Mouse (Mus musculus): ENCODE measurements at regions not wholly inside any gene's neighbourhood (a gene's known extent, or its start where the extent isn't known, plus 50 kb on each side); places are given as distances from the start of the nearest gene placed in this dataset.

- H3K4me1 ChIP-seq (ENCODE audit: control insufficient read depth, insufficient read depth, insufficient read length, low read length): no peaks in the 10 kb centered on the region
- WGBS: 73% methylated on average over 4 of the region's 4 CpGs
- TF ChIP-seq CTCF (IDR thresholded peaks at IDR 0.05; ENCODE audit: extremely low read depth, insufficient read length, insufficient replicate concordance, low read depth, low read length) (no peak), POLR2A (IDR thresholded peaks at IDR 0.05; ENCODE audit: low read depth, low read length) (no peak)
- no peaks in the 10 kb centered on the region for H3K36me3 ChIP-seq (ENCODE audit: control insufficient read depth, insufficient read depth, low read length)
- no peak overlapping the region for H3K27ac ChIP-seq (ENCODE audit: insufficient read depth, low read depth, low read length)
- H3K27me3 ChIP-seq (ENCODE audit: control insufficient read depth, insufficient read depth, low read length): no peaks in the 10 kb centered on the region
- H3K4me3 ChIP-seq (ENCODE audit: low read depth, low read length): no peak overlapping the region
Observed at GRCm38 (mm10) chr3:131775431-131775830, 210.9 kb downstream of the Papss1 start.

DNA sequence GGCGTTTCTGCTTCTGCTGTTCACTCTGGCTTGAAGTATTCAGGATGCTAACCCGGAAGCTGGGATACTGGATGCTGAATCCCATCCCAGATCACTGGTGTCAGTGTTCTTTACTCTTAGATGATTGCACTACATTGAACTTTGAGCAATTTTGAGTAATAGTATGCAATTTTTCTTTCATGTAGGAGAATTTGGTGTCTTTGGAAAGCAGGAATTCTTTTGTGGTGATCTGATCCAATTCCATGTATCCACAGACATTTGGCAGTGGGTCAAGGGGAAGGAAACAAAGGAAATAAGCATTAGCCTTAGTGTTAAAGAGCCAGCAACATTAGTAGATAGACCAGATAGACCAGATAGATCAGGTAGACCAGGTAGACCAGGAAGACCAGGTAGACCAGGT is 212.1 kb downstream of the Papss1 start:
- no peak for TF ChIP-seq POLR2A (IDR thresholded peaks at IDR 0.05; ENCODE audit: low read depth, low read length)
- TF ChIP-seq CTCF (IDR thresholded peaks at IDR 0.05; ENCODE audit: extremely low read depth, insufficient read length, insufficient replicate concordance, low read depth, low read length): no peak
- Histone ChIP-seq H3K27ac (ENCODE audit: insufficient read depth, low read depth, low read length) (no peak overlapping the region), H3K4me3 (ENCODE audit: low read depth, low read length) (no peak overlapping the region), H3K36me3 (ENCODE audit: control insufficient read depth, insufficient read depth, low read length) (no peaks in the 10 kb centered on the region), H3K27me3 (ENCODE audit: control insufficient read depth, insufficient read depth, low read length) (no peaks in the 10 kb centered on the region), H3K4me1 (ENCODE audit: control insufficient read depth, insufficient read depth, insufficient read length, low read length) (no peaks in the 10 kb centered on the region)
- 68% methylated on average over 2 of the region's 2 CpGs for WGBS

GRCm38 (mm10) chr3:131779803-131780202 is 215.2 kb downstream of the Papss1 start:
- Histone ChIP-seq H3K27ac (ENCODE audit: insufficient read depth, low read depth, low read length) (no peak overlapping the region), H3K27me3 (ENCODE audit: control insufficient read depth, insufficient read depth, low read length) (no peaks in the 10 kb centered on the region), H3K36me3 (ENCODE audit: control insufficient read depth, insufficient read depth, low read length) (no peaks in the 10 kb centered on the region), H3K4me1 (ENCODE audit: control insufficient read depth, insufficient read depth, insufficient read length, low read length) (no peaks in the 10 kb centered on the region), H3K4me3 (ENCODE audit: low read depth, low read length) (no peak overlapping the region)
- WGBS: 74% methylated on average over 7 of the region's 7 CpGs
- TF ChIP-seq CTCF (IDR thresholded peaks at IDR 0.05; ENCODE audit: extremely low read depth, insufficient read length, insufficient replicate concordance, low read depth, low read length) (no peak), POLR2A (IDR thresholded peaks at IDR 0.05; ENCODE audit: low read depth, low read length) (no peak)

DNA sequence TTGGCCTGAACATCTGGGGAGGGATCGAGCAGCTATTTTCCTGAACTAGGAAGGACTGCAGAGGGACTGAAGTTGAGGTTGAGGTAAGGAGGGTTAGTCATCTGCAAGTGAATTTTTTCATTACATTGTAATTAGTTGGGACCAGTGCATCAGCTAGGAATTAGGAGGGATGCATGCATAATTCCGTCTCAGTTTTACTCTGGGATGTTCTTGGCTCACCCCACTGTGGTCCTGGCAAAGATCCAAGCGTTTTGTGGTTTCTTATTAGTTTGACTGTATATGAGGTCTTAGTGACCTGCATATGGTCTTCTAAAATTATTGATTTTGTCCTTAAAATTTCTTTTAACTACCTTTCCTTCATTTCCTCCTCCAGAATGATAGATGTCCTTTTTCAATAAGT is 221.0 kb downstream of the Papss1 start:
- 74% methylated on average over 3 of the region's 3 CpGs for WGBS
- Histone ChIP-seq H3K4me1 (ENCODE audit: control insufficient read depth, insufficient read depth, insufficient read length, low read length) (no peaks in the 10 kb centered on the region), H3K27me3 (ENCODE audit: control insufficient read depth, insufficient read depth, low read length) (no peaks in the 10 kb centered on the region), H3K27ac (ENCODE audit: insufficient read depth, low read depth, low read length) (no peak overlapping the region), H3K36me3 (ENCODE audit: control insufficient read depth, insufficient read depth, low read length) (no peaks in the 10 kb centered on the region), H3K4me3 (ENCODE audit: low read depth, low read length) (no peak overlapping the region)
- TF ChIP-seq POLR2A (IDR thresholded peaks at IDR 0.05; ENCODE audit: low read depth, low read length) (no peak), CTCF (IDR thresholded peaks at IDR 0.05; ENCODE audit: extremely low read depth, insufficient read length, insufficient replicate concordance, low read depth, low read length) (no peak)

DNA sequence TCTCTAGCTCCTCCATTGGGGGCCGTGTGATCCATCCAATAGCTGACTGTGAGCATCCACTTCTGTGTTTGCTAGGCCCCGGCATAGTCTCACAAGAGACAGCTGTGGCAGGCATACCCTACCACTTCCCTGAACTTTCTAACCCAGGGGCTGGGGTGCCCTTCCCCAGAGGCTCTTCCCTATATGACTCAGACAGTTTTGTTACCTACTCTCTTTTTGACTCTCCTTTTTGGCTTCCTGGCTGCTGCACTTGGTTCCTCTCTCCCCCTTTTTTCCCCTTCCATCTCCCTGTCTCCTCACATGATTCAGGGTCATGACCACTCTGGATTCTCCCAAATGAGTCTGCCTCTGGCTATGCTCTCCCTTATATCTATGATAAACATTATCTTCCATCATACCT is 223.8 kb downstream of the Papss1 start:
- WGBS: 81% methylated on average over 2 of the region's 2 CpGs
- Histone ChIP-seq H3K4me3 (ENCODE audit: low read depth, low read length) (no peak overlapping the region), H3K27ac (ENCODE audit: insufficient read depth, low read depth, low read length) (no peak overlapping the region), H3K27me3 (ENCODE audit: control insufficient read depth, insufficient read depth, low read length) (no peaks in the 10 kb centered on the region), H3K36me3 (ENCODE audit: control insufficient read depth, insufficient read depth, low read length) (no peaks in the 10 kb centered on the region), H3K4me1 (ENCODE audit: control insufficient read depth, insufficient read depth, insufficient read length, low read length) (no peaks in the 10 kb centered on the region)
- no peak for TF ChIP-seq POLR2A (IDR thresholded peaks at IDR 0.05; ENCODE audit: low read depth, low read length)
- no peak for TF ChIP-seq CTCF (IDR thresholded peaks at IDR 0.05; ENCODE audit: extremely low read depth, insufficient read length, insufficient replicate concordance, low read depth, low read length)

DNA sequence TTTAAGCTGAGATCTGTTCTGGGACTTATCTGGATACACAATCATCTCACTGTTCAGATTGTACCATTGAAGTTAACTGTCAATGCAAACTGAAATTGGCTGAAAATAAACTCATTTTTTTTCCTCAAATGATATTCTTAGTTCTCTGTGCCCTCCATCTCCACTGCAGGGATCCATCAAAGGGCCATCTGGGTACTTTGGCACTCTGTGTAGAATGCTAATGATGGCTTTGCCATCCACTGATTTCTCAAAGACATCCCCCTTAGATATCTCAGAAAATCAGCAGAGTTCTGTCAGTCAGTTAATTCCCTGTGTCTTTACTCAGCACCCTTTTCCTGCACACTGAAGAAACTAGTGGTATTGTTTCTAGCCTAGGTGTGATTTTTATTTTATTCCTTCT is 224.6 kb downstream of the Papss1 start:
- Histone ChIP-seq H3K4me3 (ENCODE audit: low read depth, low read length) (no peak overlapping the region), H3K36me3 (ENCODE audit: control insufficient read depth, insufficient read depth, low read length) (no peaks in the 10 kb centered on the region), H3K27ac (ENCODE audit: insufficient read depth, low read depth, low read length) (no peak overlapping the region), H3K4me1 (ENCODE audit: control insufficient read depth, insufficient read depth, insufficient read length, low read length) (no peaks in the 10 kb centered on the region), H3K27me3 (ENCODE audit: control insufficient read depth, insufficient read depth, low read length) (no peaks in the 10 kb centered on the region)
- TF ChIP-seq POLR2A (IDR thresholded peaks at IDR 0.05; ENCODE audit: low read depth, low read length) (no peak), CTCF (IDR thresholded peaks at IDR 0.05; ENCODE audit: extremely low read depth, insufficient read length, insufficient replicate concordance, low read depth, low read length) (no peak)

- TF ChIP-seq POLR2A (IDR thresholded peaks at IDR 0.05; ENCODE audit: low read depth, low read length) (no peak), CTCF (IDR thresholded peaks at IDR 0.05; ENCODE audit: extremely low read depth, insufficient read length, insufficient replicate concordance, low read depth, low read length) (no peak)
Observed at GRCm38 (mm10) chr3:131794056-131794455, 229.5 kb downstream of the Papss1 start.

More at GRCm38 (mm10) chr3:131794056-131794455, 229.5 kb downstream of the Papss1 start:
- no peaks in the 10 kb centered on the region for H3K27me3 ChIP-seq (ENCODE audit: control insufficient read depth, insufficient read depth, low read length)
- H3K4me3 ChIP-seq (ENCODE audit: low read depth, low read length): no peak overlapping the region
- no peaks in the 10 kb centered on the region for H3K4me1 ChIP-seq (ENCODE audit: control insufficient read depth, insufficient read depth, insufficient read length, low read length)
- H3K36me3 ChIP-seq (ENCODE audit: control insufficient read depth, insufficient read depth, low read length): no peaks in the 10 kb centered on the region
- no peak overlapping the region for H3K27ac ChIP-seq (ENCODE audit: insufficient read depth, low read depth, low read length)
- whole genome bisulfite sequencing: 80% methylated on average over 1 of the region's 1 CpGs
